Mouse (Mus musculus): ENCODE measurements around the gene Parp6.

- TF ChIP-seq CTCF (IDR thresholded peaks at IDR 0.05; ENCODE audit: borderline replicate concordance, control insufficient read depth, extremely low read depth, insufficient read depth, low read length, poor library complexity) (no peak), POLR2A (IDR thresholded peaks at IDR 0.05; ENCODE audit: control insufficient read depth, extremely low read depth, insufficient read depth, low read length, poor library complexity) (no peak)
Observed at GRCm38 (mm10) chr9:59691635-59692094, 74.6 kb downstream of the Parp6 start.

Measured in thymus, adult 2 months (tissue).